Mouse (Mus musculus): ENCODE data around the gene Metap2.

GRCm38 (mm10) chr10:93918087-93918486 is 21.2 kb upstream of the Metap2 start:
- TF ChIP-seq ZC3H11A (IDR thresholded peaks at IDR 0.05; ENCODE audit: borderline replicate concordance, low read depth, low read length) (no peak), MAFK (IDR thresholded peaks at IDR 0.05; ENCODE audit: insufficient read depth, low read depth, low read length) (no peak), HCFC1 (IDR thresholded peaks at IDR 0.05; ENCODE audit: borderline replicate concordance, insufficient read depth, low read length) (no peak), CHD2 (IDR thresholded peaks at IDR 0.05; ENCODE audit: low read depth, low read length) (no peak)

Measured in ES-E14 (cell line).